Mouse (Mus musculus) forebrain, embryonic 11.5 days (tissue): Measurements from ENCODE around the gene Ckap2l. TPM values are rescaled to one million over a fixed set of nuclear protein-coding genes. Genes with fewer than 3 reads are reported as not detected.

Source experiments
- ATAC-seq: fragments of 200-750 bp; cut with Nextera tagmentation; replicated peaks from 2 replicates; pipeline ENCODE4 v1.8.0; 2017; ENCODE audit warnings: moderate TSS enrichment; ENCODE audit not compliant: low FRiP score
- DNase-seq: peaks from one replicate; pipeline ENCODE4 v3.0.0-alpha.2; 2017; ENCODE audit warnings: low spot score
- H3K27ac ChIP-seq: fragments of 300-500 bp; sonication (generic); 2 replicates; pipeline ENCODE4 v1.5.1; 2014; ENCODE audit warnings: low read depth, low read length
- H3K27me3 ChIP-seq: fragments of 300-500 bp; sonication (generic); 2 replicates; pipeline ENCODE4 v1.6.1; 2014; ENCODE audit warnings: mild to moderate bottlenecking, low read length, mixed read lengths; ENCODE audit not compliant: control insufficient read depth, insufficient read depth
- H3K36me3 ChIP-seq: fragments of 300-500 bp; sonication (generic); 2 replicates; pipeline ENCODE4 v1.6.1; 2014; ENCODE audit warnings: mild to moderate bottlenecking, low read length, moderate library complexity, mixed read lengths; ENCODE audit not compliant: control insufficient read depth, insufficient read depth
- H3K4me1 ChIP-seq: fragments of 300-500 bp; sonication (generic); replicated peaks from 2 replicates; pipeline ENCODE4 v1.6.1; 2014; ENCODE audit warnings: low read length, mixed read lengths; ENCODE audit not compliant: control insufficient read depth, insufficient read depth
- H3K4me2 ChIP-seq: fragments of 300-500 bp; sonication (generic); 2 replicates; pipeline ENCODE4 v1.6.1; 2014; ENCODE audit warnings: low read depth, mild to moderate bottlenecking, low read length, moderate library complexity, mixed read lengths; ENCODE audit not compliant: severe bottlenecking
- H3K4me3 ChIP-seq: fragments of 300-500 bp; sonication (generic); 2 replicates; pipeline ENCODE4 v1.5.1; 2014; ENCODE audit warnings: low read depth, low read length
- H3K9ac ChIP-seq: fragments of 300-500 bp; sonication (generic); 2 replicates; pipeline ENCODE4 v1.6.1; 2014; ENCODE audit warnings: low read length
- H3K9me3 ChIP-seq: fragments of 300-500 bp; sonication (generic); 2 replicates; pipeline ENCODE4 v1.6.1; 2016; ENCODE audit warnings: low read length, mixed read lengths; ENCODE audit not compliant: control insufficient read depth
- WGBS: fragments of 180-500 bp; shearing (Covaris S2); extraction: QIAGEN DNeasy Blood & Tissue Kit; methylation state at CpG from one replicate; pipeline ENCODE4 v1.1.7; 2014; 5-methylcytosine and 5-hydroxymethylcytosine counted together
- polyA plus RNA-seq: library from polyadenylated mRNA; unstranded; fragments of >200 nt; fragmentation: Nextera tagmentation; extraction: Ambion mirVana; gene quantifications from 2 replicates; pipeline ENCODE4 v1.2.1, GENCODE M21; 2014

Ckap2l gene
- polyA plus RNA-seq, 1 experiment from 2014 or later = 97.5 TPM

GRCm38 (mm10) chr2:129246924-129247323 lies 50.1 kb downstream of the Ckap2l start:
- no peaks in the 10 kb centered on the region for H3K36me3 ChIP-seq
- no peaks in the 10 kb centered on the region for H3K9me3 ChIP-seq
- no peak overlapping the region for H3K9ac ChIP-seq
- no peak overlapping the region for H3K27ac ChIP-seq
- H3K27me3 ChIP-seq = no peaks in the 10 kb centered on the region
- no peaks in the 10 kb centered on the region for H3K4me1 ChIP-seq
- DNase-seq (no peak), ATAC-seq (no peak)
- no peak overlapping the region for H3K4me3 ChIP-seq
- 94% methylated on average over 12 of the region's 12 CpGs for WGBS
- no peak overlapping the region for H3K4me2 ChIP-seq

- Histone ChIP-seq H3K4me3 (no peak overlapping the region), H3K9me3 (no peaks in the 10 kb centered on the region), H3K27ac (no peak overlapping the region), H3K27me3 (no peaks in the 10 kb centered on the region), H3K4me1 (no peaks in the 10 kb centered on the region), H3K36me3 (no peaks in the 10 kb centered on the region), H3K4me2 (no peak overlapping the region), H3K9ac (no peak overlapping the region)
- WGBS = 92% methylated on average over 7 of the region's 7 CpGs
- DNase-seq = no peak
- ATAC-seq = no peak
These were observed 50.6 kb downstream of the Ckap2l start for GRCm38 (mm10) chr2:129246436-129246835.

- H3K4me2 ChIP-seq = no peak overlapping the region
- H3K27me3 ChIP-seq = no peaks in the 10 kb centered on the region
- H3K36me3 ChIP-seq = no peaks in the 10 kb centered on the region
- no peaks in the 10 kb centered on the region for H3K4me1 ChIP-seq
- no peak overlapping the region for H3K4me3 ChIP-seq
- DNase-seq (no peak), ATAC-seq (no peak)
- 69% methylated on average over 5 of the region's 5 CpGs for WGBS
- no peak overlapping the region for H3K27ac ChIP-seq
- H3K9ac ChIP-seq = no peak overlapping the region
- H3K9me3 ChIP-seq = no peaks in the 10 kb centered on the region
These were observed 51.4 kb downstream of the Ckap2l start for GRCm38 (mm10) chr2:129245618-129246017.

- no peaks in the 10 kb centered on the region for H3K27me3 ChIP-seq
- no peaks in the 10 kb centered on the region for H3K4me1 ChIP-seq
- H3K27ac ChIP-seq = no peak overlapping the region
- no peak overlapping the region for H3K4me3 ChIP-seq
- no peak for ATAC-seq
- DNase-seq = no peak
- no peak overlapping the region for H3K9ac ChIP-seq
- H3K4me2 ChIP-seq = no peak overlapping the region
- no peaks in the 10 kb centered on the region for H3K9me3 ChIP-seq
- no peaks in the 10 kb centered on the region for H3K36me3 ChIP-seq
- 88% methylated on average over 20 of the region's 20 CpGs for WGBS
These were observed 52.4 kb downstream of the Ckap2l start for GRCm38 (mm10) chr2:129244446-129245120.

GRCm38 (mm10) chr2:129243786-129244185 lies 53.2 kb downstream of the Ckap2l start:
- H3K27ac ChIP-seq = no peak overlapping the region
- H3K36me3 ChIP-seq = no peaks in the 10 kb centered on the region
- 51% methylated on average over 9 of the region's 9 CpGs for WGBS
- H3K4me3 ChIP-seq = no peak overlapping the region
- no peak overlapping the region for H3K9ac ChIP-seq
- H3K4me2 ChIP-seq = no peak overlapping the region
- no peaks in the 10 kb centered on the region for H3K4me1 ChIP-seq
- ATAC-seq (no peak), DNase-seq (no peak)
- H3K9me3 ChIP-seq = no peaks in the 10 kb centered on the region
- H3K27me3 ChIP-seq = no peaks in the 10 kb centered on the region

GRCm38 (mm10) chr2:129243005-129243404 lies 54.0 kb downstream of the Ckap2l start:
- 95% methylated on average over 4 of the region's 4 CpGs for WGBS
- H3K36me3 ChIP-seq = no peaks in the 10 kb centered on the region
- no peak overlapping the region for H3K9ac ChIP-seq
- ATAC-seq (no peak), DNase-seq (no peak)
- no peaks in the 10 kb centered on the region for H3K9me3 ChIP-seq
- H3K4me1 ChIP-seq = no peaks in the 10 kb centered on the region
- no peak overlapping the region for H3K4me3 ChIP-seq
- H3K4me2 ChIP-seq = no peak overlapping the region
- H3K27ac ChIP-seq = no peak overlapping the region
- no peaks in the 10 kb centered on the region for H3K27me3 ChIP-seq

- no peaks in the 10 kb centered on the region for H3K4me1 ChIP-seq
- H3K4me3 ChIP-seq = no peak overlapping the region
- ATAC-seq (no peak), DNase-seq (no peak)
- H3K36me3 ChIP-seq = no peaks in the 10 kb centered on the region
- 69% methylated on average over 7 of the region's 7 CpGs for WGBS
- no peak overlapping the region for H3K27ac ChIP-seq
- H3K9ac ChIP-seq = no peak overlapping the region
- H3K9me3 ChIP-seq = no peaks in the 10 kb centered on the region
- H3K4me2 ChIP-seq = no peak overlapping the region
- H3K27me3 ChIP-seq = no peaks in the 10 kb centered on the region
These were observed 54.9 kb downstream of the Ckap2l start for GRCm38 (mm10) chr2:129241845-129242833.

- H3K27me3 ChIP-seq = no peaks in the 10 kb centered on the region
- H3K36me3 ChIP-seq = no peaks in the 10 kb centered on the region
- H3K9ac ChIP-seq = no peak overlapping the region
- no peak overlapping the region for H3K27ac ChIP-seq
- 75% methylated on average over 9 of the region's 9 CpGs for WGBS
- no peak for ATAC-seq
- H3K4me2 ChIP-seq = no peak overlapping the region
- H3K4me3 ChIP-seq = no peak overlapping the region
- no peaks in the 10 kb centered on the region for H3K9me3 ChIP-seq
- H3K4me1 ChIP-seq = no peaks in the 10 kb centered on the region
- DNase-seq = no peak
These were observed 56.1 kb downstream of the Ckap2l start for GRCm38 (mm10) chr2:129240726-129241432.
